ENCODE assay signal across 9 mouse cellular contexts in genomic region chr17:83645226-83645808, GRCm38 (mm10). TPM values are rescaled to one million over a fixed set of nuclear protein-coding genes. Genes with fewer than 3 reads are reported as not detected.
A peak's percentile ranks its signal among the peaks of the same experiment; 100 is the strongest.
DNase-seq lines count a peak whose midpoint lies in the region; ATAC-seq and TF ChIP-seq lines count a peak whose summit lies in the region.
"Had no signal": no experiment of that assay in that cellular context is flagged by ENCODE, and none has a peak within 500 bp of the region (broad histone marks: within the 10 kb centered on the region; RNA-seq: fewer than 3 reads in every experiment).

No protein-coding gene starts in this region.

- no peak for TF ChIP-seq EP300 in heart, adult 2 months (IDR thresholded peaks at IDR 0.05; ENCODE audit: insufficient read depth, low read depth, low read length)

- H3K4me3 ChIP-seq in embryonic facial prominence, embryonic 14.5 days (ENCODE audit: low read depth, low read length) = no peak overlapping the region
- H3K4me3 ChIP-seq in embryonic facial prominence, embryonic 10.5 days = no peak overlapping the region
- H3K4me3 ChIP-seq in heart, adult 2 months = no peak overlapping the region
- H3K4me3 ChIP-seq: limb, embryonic 15.5 days had no signal

- no peak for TF ChIP-seq POLR2A in heart, adult 2 months (IDR thresholded peaks at IDR 0.05; ENCODE audit: insufficient read depth, low read depth, low read length)

- no peaks in the 10 kb centered on the region for H3K4me1 ChIP-seq in embryonic facial prominence, embryonic 14.5 days (ENCODE audit: control insufficient read depth, insufficient read depth, low read length)
- peaks cover 2% of the 10 kb centered on the region; the same call in 1 of the 2 replicates for H3K4me1 ChIP-seq in embryonic facial prominence, embryonic 10.5 days
- H3K4me1 ChIP-seq in heart, adult 2 months (ENCODE audit: control insufficient read depth, insufficient read depth, low read length) = no peaks in the 10 kb centered on the region
- H3K4me1 ChIP-seq: limb, embryonic 15.5 days had no signal

- no peak overlapping the region for H3K9ac ChIP-seq in embryonic facial prominence, embryonic 14.5 days (ENCODE audit: low read depth, low read length)
- no peak overlapping the region for H3K9ac ChIP-seq in heart, adult 2 months (ENCODE audit: low read depth, low read length)
- H3K9ac ChIP-seq: limb, embryonic 15.5 days had no signal

- no peak overlapping the region for H3K27ac ChIP-seq in embryonic facial prominence, embryonic 14.5 days (replicated peaks; ENCODE audit: low read depth, low read length)
- no peak overlapping the region for H3K27ac ChIP-seq in embryonic facial prominence, embryonic 10.5 days (replicated peaks)
- no peak overlapping the region for H3K27ac ChIP-seq in heart, adult 2 months
- H3K27ac ChIP-seq: limb, embryonic 15.5 days had no signal

- no peak overlapping the region for H3K4me2 ChIP-seq in embryonic facial prominence, embryonic 14.5 days (ENCODE audit: low read depth, low read length)
- H3K4me2 ChIP-seq: limb, embryonic 15.5 days had no signal

- TF ChIP-seq CTCF in heart, adult 2 months (IDR thresholded peaks at IDR 0.05) = peak; percentile 47

- no peaks in the 10 kb centered on the region for H3K36me3 ChIP-seq in embryonic facial prominence, embryonic 14.5 days (ENCODE audit: control insufficient read depth, insufficient read depth, low read length)
- H3K36me3 ChIP-seq in embryonic facial prominence, embryonic 10.5 days (replicated peaks) = no peaks in the 10 kb centered on the region
- no peaks in the 10 kb centered on the region for H3K36me3 ChIP-seq in heart, adult 2 months (ENCODE audit: control insufficient read depth, insufficient read depth, low read length)
- H3K36me3 ChIP-seq: limb, embryonic 15.5 days had no signal

- no peaks in the 10 kb centered on the region for H3K27me3 ChIP-seq in embryonic facial prominence, embryonic 14.5 days (replicated peaks; ENCODE audit: control insufficient read depth, insufficient read depth, low read length)
- no peaks in the 10 kb centered on the region for H3K27me3 ChIP-seq in embryonic facial prominence, embryonic 10.5 days (replicated peaks; ENCODE audit: low read depth, poor library complexity, severe bottlenecking)
- H3K27me3 ChIP-seq in heart, adult 2 months (ENCODE audit: control insufficient read depth, insufficient read depth, low read length) = no peaks in the 10 kb centered on the region
- H3K27me3 ChIP-seq: limb, embryonic 15.5 days had no signal

- peak; percentile 16 for DNase-seq in embryonic facial prominence, embryonic 14.5 days (ENCODE audit: low spot score)
- no peak for DNase-seq in embryonic facial prominence, embryonic 10.5 days (ENCODE audit: low spot score)
- DNase-seq in R1 (ENCODE audit: low read depth, low spot score) = peak; percentile 87
- DNase-seq in heart, adult 2 months = peak; percentile 41 to 54
- DNase-seq in kidney, postnatal 10 days = peak; percentile 41
- DNase-seq in yolk sac, embryonic 10.5 days (ENCODE audit: low spot score) = peak; percentile 69
- no peak for DNase-seq in right cerebral cortex, adult 2 months (ENCODE audit: low spot score in 2 of 2)

- H3K9me3 ChIP-seq in embryonic facial prominence, embryonic 14.5 days (ENCODE audit: control insufficient read depth, low read length) = no peaks in the 10 kb centered on the region
- no peaks in the 10 kb centered on the region for H3K9me3 ChIP-seq in embryonic facial prominence, embryonic 10.5 days
- H3K9me3 ChIP-seq: limb, embryonic 15.5 days had no signal

- ATAC-seq in embryonic facial prominence, embryonic 14.5 days (ENCODE audit: low read depth) = no peak
- peak; percentile 92 for ATAC-seq in megakaryocyte-erythroid progenitor cell, adult 5-6 weeks (replicated peaks; ENCODE audit: low FRiP score, low TSS enrichment, poor library complexity, severe bottlenecking)

- intact Hi-C loops in heart, adult 2 months (cut with DNase I) = loop anchor here (1.0 to 5.0 kb wide), 2 partner anchors 88 to 207 kb away; no protein-coding TSS in a partner anchor

- H3K79me2 ChIP-seq in heart, adult 2 months (replicated peaks; ENCODE audit: control insufficient read depth, insufficient read depth, low read length) = no peaks in the 10 kb centered on the region

- WGBS in embryonic facial prominence, embryonic 14.5 days = 59% methylated on average over 8 of the region's 9 CpGs
- 55% methylated on average over 9 of the region's 9 CpGs for WGBS in embryonic facial prominence, embryonic 10.5 days
- 37% methylated on average over 9 of the region's 9 CpGs for WGBS in heart, adult 2 months

RNA-seq across cellular contexts. Expression of gene Kcng3, which starts 13.6 kb away (rescaled TPM):
- not detected in 2 replicates for polyA plus RNA-seq in embryonic facial prominence, embryonic 14.5 days (2014; fragmentation: Nextera tagmentation; extraction: Ambion mirVana)
- not detected in 2 replicates for polyA plus RNA-seq in embryonic facial prominence, embryonic 10.5 days (2016; fragmentation: Nextera tagmentation; extraction: Ambion mirVana)
- not detected for total RNA-seq in heart, adult 2 months (2021)
- polyA plus RNA-seq in heart, adult 2 months (2012; rRNA removed) = 0.02 TPM in 1 of 2 replicates, not detected in the other
- total RNA-seq in megakaryocyte-erythroid progenitor cell, adult 5-6 weeks (2014; fragmentation: Nextera tagmentation) = 0.17 TPM in 1 of 2 replicates, not detected in the other
- total RNA-seq in megakaryocyte-erythroid progenitor cell, adult 5-6 weeks (2017) = 0.23 TPM in 1 of 2 replicates, not detected in the other
- polyA plus RNA-seq: limb, embryonic 15.5 days had no signal

Comparison
In these comparisons a context has a peak if more than half of its experiments do, and no peak if none do; other contexts are left out.
1. DNase-seq: peak in embryonic facial prominence, embryonic 14.5 days (single experiment), R1 (single experiment), heart, adult 2 months (2 of 2), kidney, postnatal 10 days (single experiment) and yolk sac, embryonic 10.5 days (single experiment); none in embryonic facial prominence, embryonic 10.5 days (single experiment) and right cerebral cortex, adult 2 months (0 of 2).